Mouse (Mus musculus) ES-Bruce4 (cell line): ENCODE data around the gene Rps6kb2.

Experiments
- CTCF ChIP-seq: IDR thresholded peaks from one replicate; pipeline ENCODE4 v1.8.1; 2011; ENCODE audit warnings: low read depth, low read length
- EP300 ChIP-seq: IDR thresholded peaks from 2 replicates; pipeline ENCODE4 v1.6.1; 2011; ENCODE audit warnings: low read depth, low read length; ENCODE audit not compliant: insufficient read depth

GRCm38 (mm10) chr19:4181892-4182291 is 18.7 kb upstream of the Rps6kb2 start:
- no peak for TF ChIP-seq CTCF
- no peak for TF ChIP-seq EP300
